Mouse (Mus musculus) neural tube, embryonic 11.5 days (tissue): ENCODE data around the gene Msmp. TPM values are rescaled to one million over a fixed set of nuclear protein-coding genes. Genes with fewer than 3 reads are reported as not detected.
A peak's percentile ranks its signal among the peaks of the same experiment; 100 is the strongest.

Experiments
- ATAC-seq: fragments of 200-750 bp; cut with Nextera tagmentation; 2 replicates; pipeline ENCODE4 v1.8.0; 2017; ENCODE audit warnings: moderate number of reproducible peaks, mild to moderate bottlenecking, moderate TSS enrichment, moderate library complexity; ENCODE audit not compliant: insufficient read depth, low FRiP score, low TSS enrichment
- DNase-seq: peaks from one replicate; pipeline ENCODE4 v3.0.0-alpha.2; 2015; ENCODE audit warnings: low spot score
- H3K27ac ChIP-seq: fragments of 300-500 bp; sonication (generic); 2 replicates; pipeline ENCODE4 v1.5.1; 2014; ENCODE audit warnings: low read depth, mild to moderate bottlenecking, low read length
- H3K27me3 ChIP-seq: fragments of 300-500 bp; sonication (generic); 2 replicates; pipeline ENCODE4 v1.6.1; 2014; ENCODE audit warnings: mild to moderate bottlenecking, low read length, mixed read lengths; ENCODE audit not compliant: control insufficient read depth, insufficient read depth
- H3K36me3 ChIP-seq: fragments of 300-500 bp; sonication (generic); 2 replicates; pipeline ENCODE4 v1.6.1; 2014; ENCODE audit warnings: mild to moderate bottlenecking, low read length, moderate library complexity, mixed read lengths; ENCODE audit not compliant: control insufficient read depth, insufficient read depth
- H3K4me1 ChIP-seq: fragments of 300-500 bp; sonication (generic); 2 replicates; pipeline ENCODE4 v1.6.1; 2014; ENCODE audit warnings: low read length, mixed read lengths; ENCODE audit not compliant: control insufficient read depth, insufficient read depth
- H3K4me2 ChIP-seq: fragments of 300-500 bp; sonication (generic); 2 replicates; pipeline ENCODE4 v1.6.1; 2014; ENCODE audit warnings: low read depth, mild to moderate bottlenecking, moderate library complexity
- H3K4me3 ChIP-seq: fragments of 300-500 bp; sonication (generic); 2 replicates; pipeline ENCODE4 v1.5.1; 2014; ENCODE audit warnings: low read depth, low read length
- H3K9ac ChIP-seq: fragments of 300-500 bp; sonication (generic); 2 replicates; pipeline ENCODE4 v1.6.1; 2014; ENCODE audit warnings: mild to moderate bottlenecking, low read length
- H3K9me3 ChIP-seq: fragments of 300-500 bp; sonication (generic); 2 replicates; pipeline ENCODE4 v1.6.1; 2016; ENCODE audit warnings: low read length; ENCODE audit not compliant: control insufficient read depth
- WGBS: fragments of 180-500 bp; shearing (Covaris S2); extraction: QIAGEN DNeasy Blood & Tissue Kit; methylation state at CpG from one replicate; pipeline ENCODE4 v1.1.7; 2014; 5-methylcytosine and 5-hydroxymethylcytosine counted together
- polyA plus RNA-seq: library from polyadenylated mRNA; unstranded; fragments of >200 nt; fragmentation: Nextera tagmentation; extraction: Ambion mirVana; gene quantifications from 2 replicates; pipeline ENCODE4 v1.2.1, GENCODE M21; 2014

The Msmp gene
- polyA plus RNA-seq, 1 experiment from 2014 or later = 2.4 TPM

DNA sequence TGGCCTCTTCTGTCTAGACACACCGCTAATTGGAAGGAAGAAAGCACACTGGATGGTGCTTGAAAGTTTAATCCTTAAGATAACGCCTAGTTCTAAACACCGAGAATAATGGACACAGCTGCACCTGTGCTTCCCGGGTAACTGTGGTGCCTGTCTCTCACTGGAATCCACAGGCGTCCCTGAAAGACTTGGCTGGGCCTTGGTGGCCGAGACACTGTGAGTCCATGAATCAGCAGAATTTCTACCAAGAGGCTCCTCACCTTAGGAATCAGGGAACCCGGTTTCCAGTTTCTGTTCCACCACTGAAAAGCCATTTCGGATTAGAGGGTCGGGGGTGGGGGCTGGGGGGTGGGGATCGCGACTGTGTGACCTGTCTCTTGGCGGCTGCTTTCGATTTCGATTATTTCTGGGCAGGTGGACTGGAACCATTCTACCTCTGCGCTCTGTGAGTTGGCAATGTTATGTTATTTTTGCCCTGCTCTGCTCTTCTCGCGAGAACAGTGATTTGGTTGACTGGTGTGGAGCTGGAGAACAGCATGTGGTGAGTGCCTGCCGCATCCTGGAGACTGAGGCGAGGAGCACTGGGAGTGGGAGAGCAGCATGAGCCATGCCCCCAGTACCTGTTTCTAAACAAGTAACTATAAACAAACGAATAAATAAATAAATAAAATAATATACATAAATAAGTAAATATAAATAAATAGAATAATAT is 45.0 kb upstream of the Msmp start:
- H3K27ac ChIP-seq = no peak overlapping the region
- 52% methylated on average over 20 of the region's 20 CpGs for WGBS

DNA sequence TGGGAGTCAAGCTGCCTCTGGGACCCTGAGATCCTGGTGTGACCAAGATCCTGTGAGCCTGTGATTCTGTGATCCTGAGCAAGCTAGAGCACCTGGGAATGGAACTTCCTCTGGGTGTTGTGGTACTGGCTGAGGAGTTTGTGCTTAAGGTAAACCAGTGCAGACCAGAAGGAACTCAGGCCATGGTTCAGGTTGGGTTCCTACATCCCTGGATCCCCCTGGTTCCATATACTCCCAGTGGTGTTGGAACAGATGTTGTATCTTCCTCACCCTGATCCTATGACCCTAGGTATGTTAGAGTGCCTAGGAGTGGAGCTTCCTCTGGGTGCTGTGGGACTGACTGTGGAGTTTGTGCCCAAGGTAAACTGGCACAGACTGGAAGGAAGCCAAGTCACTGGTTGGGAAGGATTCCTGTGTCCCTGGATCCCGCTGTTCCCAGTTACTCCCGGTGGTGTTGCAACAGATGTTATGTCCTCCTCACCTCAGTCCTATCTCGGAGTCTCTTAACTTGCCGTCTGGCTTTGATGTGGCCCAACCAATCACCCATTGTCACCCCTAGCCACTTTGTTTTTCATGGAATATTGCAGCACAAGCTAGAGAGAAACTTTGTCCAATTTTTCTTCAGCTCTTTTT is 36.0 kb upstream of the Msmp start:
- no peak overlapping the region for H3K9ac ChIP-seq
- H3K36me3 ChIP-seq = no peaks in the 10 kb centered on the region
- H3K4me2 ChIP-seq = no peak overlapping the region
- 84% methylated on average over 4 of the region's 4 CpGs for WGBS
- H3K4me3 ChIP-seq = no peak overlapping the region
- H3K4me1 ChIP-seq = no peaks in the 10 kb centered on the region
- H3K27ac ChIP-seq = no peak overlapping the region
- ATAC-seq = no peak
- DNase-seq = no peak
- no peaks in the 10 kb centered on the region for H3K9me3 ChIP-seq
- no peaks in the 10 kb centered on the region for H3K27me3 ChIP-seq

More for the DNA sequence above, 45.0 kb upstream of the Msmp start:
- no peak overlapping the region for H3K4me2 ChIP-seq
- DNase-seq = peak; percentile 25
- no peak for ATAC-seq
- H3K4me3 ChIP-seq = no peak overlapping the region
- H3K9me3 ChIP-seq = no peaks in the 10 kb centered on the region
- H3K27me3 ChIP-seq = 0 out of 2 replicates have a peak, but pooled peaks cover 2% of the 10 kb centered on the region
- peaks cover 16% of the 10 kb centered on the region for H3K4me1 ChIP-seq
- H3K9ac ChIP-seq = no peak overlapping the region
- no peaks in the 10 kb centered on the region for H3K36me3 ChIP-seq

DNA sequence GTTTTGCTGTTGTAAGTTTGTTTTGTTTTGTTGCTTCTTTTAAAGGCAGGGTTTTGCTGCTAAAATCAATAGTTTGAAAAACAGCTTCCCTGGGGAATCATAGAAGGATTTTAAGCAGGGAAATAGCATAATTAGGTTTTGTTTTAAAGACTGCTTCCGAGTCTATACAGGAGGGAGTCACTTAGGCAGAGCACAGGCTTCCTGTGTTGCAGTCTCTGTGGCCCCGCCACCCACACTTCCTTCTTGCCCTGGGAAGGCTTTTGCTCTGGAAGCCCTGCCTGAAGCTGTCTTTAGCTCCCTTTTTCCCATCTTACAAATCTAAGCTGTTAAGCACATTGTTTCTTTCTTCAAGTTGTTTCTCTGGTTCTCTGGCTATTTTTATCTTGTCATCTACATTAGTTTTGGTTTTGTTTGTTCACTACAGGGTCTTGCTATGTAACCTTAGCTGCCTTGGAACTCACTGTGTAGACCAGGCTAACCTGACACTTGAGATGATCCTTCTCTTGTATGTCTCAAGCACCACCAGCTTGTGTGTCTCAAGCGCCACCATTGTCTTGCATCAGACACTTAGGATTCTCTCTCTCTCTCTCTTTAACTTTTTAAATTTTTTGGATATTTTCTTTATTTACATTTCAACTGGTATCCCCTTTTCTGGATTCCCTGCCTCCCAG is 28.9 kb upstream of the Msmp start:
- Histone ChIP-seq H3K9ac (no peak overlapping the region), H3K36me3 (no peaks in the 10 kb centered on the region), H3K9me3 (no peaks in the 10 kb centered on the region), H3K27ac (no peak overlapping the region), H3K27me3 (no peaks in the 10 kb centered on the region), H3K4me1 (no peaks in the 10 kb centered on the region), H3K4me2 (no peak overlapping the region), H3K4me3 (no peak overlapping the region)
- ATAC-seq = no peak
- WGBS = 66% methylated on average over 3 of the region's 3 CpGs
- no peak for DNase-seq

DNA sequence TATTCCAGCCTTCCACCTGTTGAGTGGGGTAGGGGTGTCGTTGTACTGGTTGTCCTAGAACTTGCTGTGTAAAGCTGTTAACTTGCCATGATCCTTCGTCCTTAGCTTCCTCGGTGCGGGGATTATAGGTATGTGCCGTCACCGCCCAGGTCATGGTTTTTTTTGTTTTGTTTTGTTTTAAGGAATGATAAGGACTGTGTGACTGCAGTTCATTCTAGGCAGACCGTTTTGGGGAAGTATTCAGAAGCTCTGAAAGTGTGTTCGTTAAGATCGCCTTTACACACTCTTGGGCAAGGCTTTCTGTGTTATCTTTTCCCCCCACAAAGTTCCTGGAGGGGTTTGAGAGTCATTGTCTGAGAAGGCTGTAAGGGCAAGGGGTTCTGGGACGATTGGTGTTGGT is 28.2 kb upstream of the Msmp start:
- Histone ChIP-seq H3K9me3 (no peaks in the 10 kb centered on the region), H3K36me3 (no peaks in the 10 kb centered on the region), H3K4me3 (no peak overlapping the region), H3K27ac (no peak overlapping the region), H3K4me2 (no peak overlapping the region), H3K4me1 (no peaks in the 10 kb centered on the region), H3K9ac (no peak overlapping the region), H3K27me3 (no peaks in the 10 kb centered on the region)
- no peak for ATAC-seq
- no peak for DNase-seq
- WGBS = 79% methylated on average over 10 of the region's 10 CpGs

DNA sequence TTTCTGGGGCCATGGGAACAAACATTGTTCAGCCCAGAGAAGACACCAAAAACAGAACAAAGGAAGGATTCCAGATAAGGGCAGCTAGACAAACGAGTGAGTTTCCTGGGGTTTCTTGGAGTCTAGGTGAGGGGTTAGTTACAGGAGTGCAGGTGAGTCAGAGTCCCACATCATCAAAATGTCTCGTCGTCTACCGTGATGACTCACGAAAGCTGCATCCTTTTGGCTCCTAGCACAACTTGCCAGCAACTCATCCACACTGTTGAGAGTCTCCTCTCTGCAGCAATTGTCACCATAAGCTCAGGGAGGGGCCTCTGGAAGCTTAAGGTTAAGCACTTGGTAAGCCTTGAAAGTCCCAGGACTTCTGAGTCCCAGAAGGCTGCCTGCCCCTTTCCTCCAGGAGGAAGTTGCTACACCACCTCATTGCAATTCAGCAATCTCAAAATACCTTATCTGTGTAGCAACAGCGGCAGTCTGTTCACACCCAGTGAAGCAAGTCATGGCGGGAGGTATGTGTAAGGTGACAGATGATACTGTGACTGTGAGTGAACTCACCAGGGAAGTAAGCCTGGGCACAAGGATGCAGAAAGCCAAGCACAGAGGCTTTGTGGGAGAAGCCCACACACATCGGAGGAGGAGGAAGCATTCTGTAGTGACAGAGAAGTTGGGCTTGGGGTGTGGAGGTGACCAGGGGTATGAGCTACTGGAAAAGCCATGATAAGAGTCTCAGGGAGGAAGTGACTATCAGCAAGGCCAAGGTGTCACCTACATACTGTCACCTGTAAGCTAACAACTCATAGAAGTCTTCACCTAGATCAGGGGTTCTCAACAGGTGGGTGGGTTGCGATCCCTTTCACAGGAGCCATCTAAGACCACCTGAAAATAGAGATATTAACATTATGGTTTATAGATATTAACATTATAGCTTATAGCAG is 20.7 kb upstream of the Msmp start:
- Histone ChIP-seq H3K4me1 (no peaks in the 10 kb centered on the region), H3K27ac (no peak overlapping the region), H3K27me3 (no peaks in the 10 kb centered on the region), H3K4me2 (no peak overlapping the region), H3K4me3 (no peak overlapping the region), H3K36me3 (no peaks in the 10 kb centered on the region), H3K9me3 (no peaks in the 10 kb centered on the region), H3K9ac (no peak overlapping the region)
- 80% methylated on average over 9 of the region's 9 CpGs for WGBS
- DNase-seq (no peak), ATAC-seq (no peak)

DNA sequence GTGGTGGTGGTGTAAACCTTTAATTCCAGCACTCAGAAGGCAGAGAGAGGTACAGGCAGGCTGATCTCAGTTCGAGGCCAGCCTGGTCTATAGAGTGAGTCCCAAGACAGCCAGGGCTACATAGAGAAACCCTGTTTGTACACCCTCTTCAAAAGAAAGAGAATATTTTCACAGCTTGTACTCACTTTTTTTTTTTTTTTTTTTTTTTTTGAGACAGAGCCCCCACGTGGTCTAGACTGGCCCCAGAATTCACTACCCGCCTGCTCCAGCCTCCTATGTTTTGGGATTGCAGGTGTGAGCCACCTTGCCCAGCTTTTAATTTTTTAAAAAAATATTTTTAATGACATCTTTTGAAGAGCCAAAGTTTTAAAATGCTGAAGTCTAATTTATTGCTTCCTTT is 19.8 kb upstream of the Msmp start:
- H3K4me3 ChIP-seq = no peak overlapping the region
- H3K27me3 ChIP-seq = no peaks in the 10 kb centered on the region
- H3K4me2 ChIP-seq = no peak overlapping the region
- WGBS = 63% methylated on average over 3 of the region's 3 CpGs
- H3K9me3 ChIP-seq = no peaks in the 10 kb centered on the region
- ATAC-seq (no peak), DNase-seq (no peak)
- no peak overlapping the region for H3K27ac ChIP-seq
- no peaks in the 10 kb centered on the region for H3K4me1 ChIP-seq
- H3K9ac ChIP-seq = no peak overlapping the region
- H3K36me3 ChIP-seq = no peaks in the 10 kb centered on the region

DNA sequence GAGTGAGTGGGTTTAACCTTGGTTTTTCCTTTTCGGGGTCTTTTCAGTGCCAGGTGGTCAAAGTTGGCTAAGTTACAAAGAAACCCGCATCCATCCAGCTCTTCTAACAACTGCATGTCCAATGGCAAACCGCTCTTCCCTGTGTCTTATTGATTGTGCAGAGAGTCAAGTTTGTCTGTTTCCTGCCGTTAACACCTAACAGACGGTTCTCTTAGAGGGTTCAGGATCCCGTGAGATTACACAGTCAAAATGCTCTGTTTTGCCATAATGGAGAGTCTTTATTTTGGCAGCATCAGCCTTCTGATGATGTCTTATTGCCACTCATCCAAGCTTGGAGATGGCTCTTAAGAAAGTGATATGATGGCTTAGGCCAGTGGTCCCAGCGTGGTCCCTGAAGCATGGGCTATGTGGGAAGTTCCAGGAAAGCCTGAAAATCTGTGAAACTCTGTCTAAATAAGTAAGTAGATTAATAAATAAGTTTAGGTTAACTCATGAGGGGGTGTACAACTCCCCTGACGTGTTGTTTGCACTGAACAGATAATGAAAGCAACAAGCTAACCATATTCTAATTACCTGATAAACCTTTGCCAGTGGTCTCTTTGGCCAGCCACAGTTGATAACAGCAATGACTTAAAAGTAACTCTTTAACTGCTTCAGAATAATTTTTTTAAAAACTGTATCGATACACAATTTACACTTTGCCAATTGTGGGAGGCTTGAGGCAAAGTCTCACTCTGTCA is 16.1 kb upstream of the Msmp start:
- H3K27ac ChIP-seq = no peak overlapping the region
- H3K4me1 ChIP-seq = no peaks in the 10 kb centered on the region
- 85% methylated on average over 9 of the region's 9 CpGs for WGBS
- DNase-seq = no peak
- H3K9ac ChIP-seq = no peak overlapping the region
- H3K4me2 ChIP-seq = no peak overlapping the region
- no peaks in the 10 kb centered on the region for H3K36me3 ChIP-seq
- H3K27me3 ChIP-seq = no peaks in the 10 kb centered on the region
- H3K4me3 ChIP-seq = no peak overlapping the region
- H3K9me3 ChIP-seq = no peaks in the 10 kb centered on the region
- no peak for ATAC-seq
